Mouse (Mus musculus): ENCODE data around the gene Gm17617. TPM values are rescaled to one million over a fixed set of nuclear protein-coding genes. Genes with fewer than 3 reads are reported as not detected.
"Not testable (repeated sequence)": the region's sequence is repeated elsewhere in the genome, so short reads cannot be mapped to it uniquely, and the experiment has no call there.

The Gm17617 gene
- total RNA-seq, 2 experiments from 2014 or later = not detected

- no peak for DNase-seq (ENCODE audit: low spot score in 2 of 2)
Measured at GRCm38 (mm10) chr13:55105953-55106691, 27.2 kb downstream of the Gm17617 start.

GRCm38 (mm10) chr13:55105045-55105952 is 28.0 kb downstream of the Gm17617 start, which contains the start of gene Zfp346:
Zfp346 (plus strand) TSS chr13:55105311.
- peak; percentile 96 for DNase-seq (ENCODE audit: low spot score in 2 of 2)
- TF ChIP-seq CTCF (conservative IDR thresholded peaks at IDR 0.05) = peak; percentile 68
- H3K4me3 ChIP-seq = peak within 1 kb of the TSS; percentile 85
- H3K27ac ChIP-seq = peak within 1 kb of the TSS; percentile 94

More at GRCm38 (mm10) chr13:55105953-55106691, 27.2 kb downstream of the Gm17617 start:
- Histone ChIP-seq H3K4me3 (peak overlapping the region; percentile 85), H3K27ac (peak overlapping the region; percentile 94)
- TF ChIP-seq CTCF (conservative IDR thresholded peaks at IDR 0.05) = no peak

GRCm38 (mm10) chr13:55103351-55103750 is 30.0 kb downstream of the Gm17617 start:
- Histone ChIP-seq H3K27ac (no peak overlapping the region), H3K4me3 (no peak overlapping the region)
- no peak for TF ChIP-seq CTCF (conservative IDR thresholded peaks at IDR 0.05)
- no peak for DNase-seq (ENCODE audit: low spot score in 2 of 2)

GRCm38 (mm10) chr13:55102366-55102765 is 31.0 kb downstream of the Gm17617 start:
- TF ChIP-seq CTCF (conservative IDR thresholded peaks at IDR 0.05) = no peak
- H3K4me3 ChIP-seq = no peak overlapping the region
- DNase-seq (ENCODE audit: low spot score in 2 of 2) = no peak
- H3K27ac ChIP-seq = no peak overlapping the region

GRCm38 (mm10) chr13:55101627-55102026 is 31.7 kb downstream of the Gm17617 start:
- no peak for DNase-seq (ENCODE audit: low spot score in 2 of 2)
- TF ChIP-seq CTCF (conservative IDR thresholded peaks at IDR 0.05) = no peak
- Histone ChIP-seq H3K27ac (no peak overlapping the region), H3K4me3 (no peak overlapping the region)

- TF ChIP-seq CTCF (conservative IDR thresholded peaks at IDR 0.05) = peak; percentile 66
- peak within 1 kb of the TSS; percentile 91 for H3K27ac ChIP-seq
- peak within 1 kb of the TSS; percentile 81 for H3K4me3 ChIP-seq
- DNase-seq (ENCODE audit: low spot score in 2 of 2) = peak; percentile 63 to 77
Measured at GRCm38 (mm10) chr13:55099726-55100478, 33.4 kb downstream of the Gm17617 start, which contains the start of gene Uimc1. Uimc1 (minus strand) TSS chr13:55100300.

- no peak for DNase-seq (ENCODE audit: low spot score in 2 of 2)
- no peak for TF ChIP-seq CTCF (conservative IDR thresholded peaks at IDR 0.05)
- H3K4me3 ChIP-seq = peak overlapping the region; percentile 81
- H3K27ac ChIP-seq = peak overlapping the region; percentile 91
Measured at GRCm38 (mm10) chr13:55099066-55099725, 34.2 kb downstream of the Gm17617 start.

GRCm38 (mm10) chr13:55097841-55098240 is 35.5 kb downstream of the Gm17617 start:
- not testable (repeated sequence) for H3K27ac ChIP-seq; DNase-seq (ENCODE audit: low spot score in 2 of 2); H3K4me3 ChIP-seq
- TF ChIP-seq CTCF (conservative IDR thresholded peaks at IDR 0.05) = peak; percentile 73

GRCm38 (mm10) chr13:55092588-55092987 is 40.8 kb downstream of the Gm17617 start:
- no peak overlapping the region for H3K4me3 ChIP-seq
- peak overlapping the region; percentile 81 for H3K27ac ChIP-seq
- peak; percentile 43 to 66 for DNase-seq (ENCODE audit: low spot score in 2 of 2)
- TF ChIP-seq CTCF (conservative IDR thresholded peaks at IDR 0.05) = no peak

Other genes with a start within 250 kb of the Gm17617 start
- 100 to 1,000 TPM; 146 to 148 TPM for gene Unc5a, start 184.1 kb downstream of the Gm17617 start, total RNA-seq (2021)
- 1 to 10 TPM; 1.1 to 1.3 TPM for gene Hk3, start 112.2 kb downstream of the Gm17617 start, total RNA-seq (2021)
- 10 to 100 TPM; 27.9 to 28.5 TPM for gene Uimc1, start 33.2 kb downstream of the Gm17617 start, total RNA-seq (2021)
- 10 to 100 TPM; 43.0 to 50.3 TPM for gene Zfp346, start 28.2 kb downstream of the Gm17617 start, total RNA-seq (2021)
- under 1 TPM; 0.36 to 0.42 TPM for gene Fgfr4, start 19.1 kb upstream of the Gm17617 start, total RNA-seq (2021)
- gene Nsd1, start 76.2 kb upstream of the Gm17617 start, total RNA-seq (2021) = 100 to 1,000 TPM; 125 to 131 TPM
- 100 to 1,000 TPM; 142 to 153 TPM for gene Prelid1, start 187.0 kb upstream of the Gm17617 start, total RNA-seq (2021)
- 10 to 100 TPM; 82.8 to 84.2 TPM for gene Rab24, start 188.4 kb upstream of the Gm17617 start, total RNA-seq (2021)
- gene Mxd3, start 196.3 kb upstream of the Gm17617 start, total RNA-seq (2021) = 1 to 10 TPM; 1.2 to 1.8 TPM
- 10 to 100 TPM; 66.2 to 66.8 TPM for gene Lman2, start 229.2 kb upstream of the Gm17617 start, total RNA-seq (2021)
- gene Rgs14, start 236.2 kb upstream of the Gm17617 start, total RNA-seq (2021) = 100 to 1,000 TPM; 113 to 119 TPM